Mouse (Mus musculus): ENCODE data around the gene Amotl1.

Amotl1 gene

DNA sequence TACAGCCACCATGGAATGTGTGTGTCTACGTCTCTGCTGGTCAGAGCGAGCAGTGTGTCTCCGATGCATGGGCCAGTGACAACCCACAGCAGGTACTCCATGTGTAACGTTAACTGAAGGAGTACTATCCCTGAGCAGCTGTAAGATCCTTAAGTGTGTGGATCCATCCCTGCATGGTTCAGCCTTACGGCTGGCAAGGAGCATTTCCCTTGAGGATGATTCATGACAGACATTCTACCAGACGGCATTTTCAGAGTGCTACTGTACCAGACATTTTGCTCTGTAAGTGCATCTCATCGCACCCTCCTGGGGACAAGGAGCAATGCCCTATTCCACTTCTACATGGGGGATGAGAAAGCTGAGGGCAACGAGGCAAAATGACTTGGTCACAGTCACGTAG, 84.9 kb downstream of the Amotl1 start:
- in situ Hi-C loops (cut with MboI, MseI) = loop anchor here (25.0 kb wide), 1 partner anchor 1802 kb away; no protein-coding TSS in a partner anchor

DNA sequence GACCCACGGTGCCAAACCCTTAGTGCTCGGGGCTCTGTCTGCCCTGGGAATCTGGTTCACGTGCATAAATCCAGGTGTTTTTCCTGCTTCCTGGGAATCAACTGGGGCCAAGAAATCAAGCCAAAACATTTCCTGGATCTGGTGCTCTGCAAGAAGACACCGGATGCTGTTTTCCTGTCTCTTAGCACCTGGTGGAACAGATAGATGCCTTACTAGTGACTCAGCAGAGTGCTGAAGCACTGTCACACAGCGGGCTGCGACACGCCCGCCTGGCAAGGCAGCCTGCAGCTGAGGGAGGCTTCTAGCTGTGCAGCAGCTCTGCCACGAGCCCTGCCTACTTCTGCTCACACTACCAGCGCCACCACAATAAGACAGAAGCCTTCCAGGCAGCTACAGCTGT, 85.4 kb downstream of the Amotl1 start:
- in situ Hi-C loops (cut with MboI, MseI) = loop anchor here (25.0 kb wide), 1 partner anchor 1803 kb away; no protein-coding TSS in a partner anchor

GRCm38 (mm10) chr9:14558332-14558731, 86.5 kb downstream of the Amotl1 start:
- in situ Hi-C loops (cut with MboI, MseI) = loop anchor here (25.0 kb wide), 1 partner anchor 1804 kb away; no protein-coding TSS in a partner anchor

- in situ Hi-C loops (cut with MboI, MseI) = no loop called here
Observed at GRCm38 (mm10) chr9:14548366-14548761, 96.5 kb downstream of the Amotl1 start.

- in situ Hi-C loops (cut with MboI, MseI) = no loop called here
Observed at GRCm38 (mm10) chr9:14547584-14548365, 97.1 kb downstream of the Amotl1 start.

DNA sequence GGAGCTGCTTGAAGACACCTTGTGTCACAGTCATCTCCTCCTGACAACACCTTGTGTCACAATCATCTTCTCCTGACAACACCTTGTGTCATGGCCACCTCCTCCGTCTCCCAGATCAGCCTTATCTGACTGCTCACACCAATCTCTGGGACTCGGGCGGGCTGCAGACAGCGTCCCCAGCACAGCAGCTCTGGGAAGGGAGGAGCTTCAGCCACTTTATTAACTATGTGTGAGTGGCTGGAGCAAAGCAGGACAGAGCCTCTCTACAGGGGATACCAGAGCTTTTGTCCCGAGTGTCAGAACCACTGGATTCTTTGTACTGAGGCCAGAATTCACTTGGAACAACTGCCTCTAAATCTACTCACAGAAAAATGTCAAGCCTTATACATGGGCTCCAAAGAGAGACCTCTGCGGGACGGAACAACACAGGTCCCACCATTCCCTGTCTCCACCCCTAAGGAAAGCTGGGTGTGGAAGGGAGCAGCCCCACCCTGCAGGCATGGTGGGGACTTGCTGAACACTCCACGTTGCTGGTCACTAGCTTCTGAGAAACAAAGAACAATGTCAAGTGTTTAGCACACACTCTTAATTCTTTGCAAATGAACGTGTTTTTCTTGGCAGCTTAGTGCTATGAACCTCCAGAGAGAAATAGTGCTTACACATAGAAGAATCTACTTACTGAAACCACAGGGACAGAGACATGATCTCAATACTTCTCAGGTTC, 100.7 kb downstream of the Amotl1 start:
- in situ Hi-C loops (cut with MboI, MseI) = no loop called here

- in situ Hi-C loops (cut with MboI, MseI) = no loop called here
Observed at GRCm38 (mm10) chr9:14534833-14535456, 109.9 kb downstream of the Amotl1 start.

GRCm38 (mm10) chr9:14533659-14534058, 111.2 kb downstream of the Amotl1 start:
- in situ Hi-C loops (cut with MboI, MseI) = no loop called here

- in situ Hi-C loops (cut with MboI, MseI) = no loop called here
Observed at GRCm38 (mm10) chr9:14532283-14532682, 112.6 kb downstream of the Amotl1 start.

DNA sequence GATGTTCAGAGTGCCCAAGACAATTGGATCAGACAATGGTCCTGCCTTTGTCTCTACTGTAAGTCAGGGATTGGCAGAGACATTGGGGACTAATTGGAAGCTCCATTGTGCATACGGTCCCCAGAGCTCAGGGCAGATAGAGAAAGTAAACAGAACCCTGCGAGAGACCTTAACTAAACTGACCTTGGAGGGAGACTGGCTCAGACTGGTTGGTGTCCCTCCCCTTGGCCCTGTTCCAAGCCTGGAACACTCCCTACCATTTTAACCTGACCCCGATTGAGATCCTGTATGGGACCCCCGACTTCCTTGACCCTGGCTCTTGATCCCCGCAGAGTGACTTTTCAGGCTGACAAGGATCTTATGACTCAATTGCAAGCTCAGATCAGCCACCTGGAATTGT, 114.9 kb downstream of the Amotl1 start:
- in situ Hi-C loops (cut with MboI, MseI) = no loop called here

- in situ Hi-C loops (cut with MboI, MseI) = loop anchor here (25.0 kb wide), 1 partner anchor 1236 kb away; the partner anchor contains the start of gene Maml2
Observed at GRCm38 (mm10) chr9:14523408-14524043, 121.3 kb downstream of the Amotl1 start.

- in situ Hi-C loops (cut with MboI, MseI) = loop anchor here (25.0 kb wide), 1 partner anchor 1234 kb away; the partner anchor contains the start of gene Maml2
Observed at GRCm38 (mm10) chr9:14521695-14522094, 123.2 kb downstream of the Amotl1 start.

GRCm38 (mm10) chr9:14520971-14521670, 123.7 kb downstream of the Amotl1 start:
- in situ Hi-C loops (cut with MboI, MseI) = loop anchor here (25.0 kb wide), 1 partner anchor 1234 kb away; the partner anchor contains the start of gene Maml2

DNA sequence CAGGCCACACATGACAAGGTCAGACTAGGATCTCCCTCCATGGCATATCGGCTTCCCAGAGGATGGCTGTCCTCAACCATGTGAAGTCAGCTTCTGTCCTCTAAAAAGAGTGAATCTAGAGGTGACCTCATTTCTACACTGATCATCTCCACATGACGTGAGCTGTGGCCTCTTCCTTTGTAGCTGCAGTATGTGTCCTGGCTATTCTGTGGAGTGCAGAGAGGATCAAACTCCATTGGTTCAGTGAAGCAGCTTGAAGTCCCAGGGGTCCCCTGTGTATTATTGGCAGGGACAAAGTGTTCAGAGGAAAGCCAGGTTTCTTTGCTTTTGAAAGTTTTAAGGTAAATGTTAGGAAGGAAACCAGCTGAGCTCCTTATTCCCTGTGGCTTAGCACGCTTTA, 126.8 kb downstream of the Amotl1 start:
- in situ Hi-C loops (cut with MboI, MseI) = loop anchor here (25.0 kb wide), 1 partner anchor 1231 kb away; the partner anchor contains the start of gene Maml2

DNA sequence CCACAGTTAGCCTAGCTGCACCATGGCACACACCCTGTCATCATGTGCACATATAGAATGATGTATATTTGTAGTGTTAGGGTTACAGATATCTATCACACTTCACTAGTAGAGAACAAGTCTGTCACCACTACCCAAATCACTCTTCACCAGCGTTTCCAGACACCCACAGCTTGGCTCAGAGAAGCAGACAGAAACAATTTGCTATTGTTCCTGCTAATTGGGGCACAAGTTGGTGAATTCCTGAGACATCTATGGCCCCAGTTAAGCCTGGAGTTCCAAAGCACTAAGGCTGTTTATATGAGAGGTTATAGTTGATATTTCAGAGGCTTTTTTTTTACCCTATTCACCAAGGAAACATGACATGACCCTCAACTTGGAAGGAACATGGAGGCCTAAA, 127.6 kb downstream of the Amotl1 start:
- in situ Hi-C loops (cut with MboI, MseI) = loop anchor here (25.0 kb wide), 1 partner anchor 1230 kb away; the partner anchor contains the start of gene Maml2

DNA sequence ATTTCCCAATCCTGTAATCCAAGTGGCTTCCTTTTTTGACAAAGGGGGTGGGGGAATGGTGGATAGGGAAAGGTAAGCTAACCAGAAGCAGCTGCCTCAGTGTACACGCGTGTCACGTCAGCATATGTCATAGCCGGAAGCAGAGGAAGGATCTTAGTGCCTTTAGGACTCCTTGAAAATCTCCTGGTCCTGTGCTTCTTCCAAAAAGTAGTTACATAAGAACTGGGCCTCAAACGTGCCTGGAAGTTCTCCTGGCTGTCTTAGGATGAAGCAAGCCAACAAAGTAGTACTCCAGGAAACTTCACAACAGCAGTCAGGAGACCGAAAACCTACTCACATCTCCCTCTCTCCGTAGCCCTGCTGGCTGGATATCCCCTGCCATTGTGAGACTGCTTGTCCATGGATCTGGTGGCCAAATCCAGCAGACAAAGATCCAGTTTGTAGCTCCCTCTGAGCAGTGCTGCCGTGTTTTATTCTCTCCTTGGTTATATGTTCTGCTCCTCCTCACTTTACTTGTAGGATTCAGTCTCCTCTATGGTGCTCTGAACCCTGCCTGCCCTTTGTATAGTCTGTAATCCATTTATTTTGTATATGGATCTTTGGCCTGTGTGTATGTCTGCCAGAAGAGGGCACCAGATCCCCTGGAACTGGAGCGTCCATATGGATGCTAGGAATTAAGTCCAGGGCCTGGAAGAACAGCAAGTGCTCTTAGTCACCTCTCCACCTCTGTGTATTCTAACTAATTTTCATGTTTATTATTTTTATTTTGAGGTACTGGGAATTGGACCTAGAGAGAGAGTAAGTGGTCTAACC, 132.0 kb downstream of the Amotl1 start:
- in situ Hi-C loops (cut with MboI, MseI) = loop anchor here (25.0 kb wide), 1 partner anchor 1226 kb away; the partner anchor contains the start of gene Maml2

GRCm38 (mm10) chr9:14500916-14501424, 143.9 kb downstream of the Amotl1 start:
- in situ Hi-C loops (cut with MboI, MseI) = loop anchor here (10.0 to 25.0 kb wide), 2 partner anchors 1214 kb away; partner anchors contain the start of gene Maml2

GRCm38 (mm10) chr9:14500023-14500915, 144.6 kb downstream of the Amotl1 start, which contains the start of the genes Kdm4d and Cwc15:
Gene Kdm4d, minus strand, starts transcription at chr9:14500482.
Gene Cwc15, plus strand, starts transcription at chr9:14500617.
- in situ Hi-C loops (cut with MboI, MseI) = loop anchor here (10.0 to 25.0 kb wide), 2 partner anchors 1213 to 1215 kb away; partner anchors contain the start of gene Maml2
